Mouse (Mus musculus) macrophage (primary cell): Measurements from ENCODE around the gene Capza2. TPM values are rescaled to one million over a fixed set of nuclear protein-coding genes. Genes with fewer than 3 reads are reported as not detected.
"Not testable (repeated sequence)": the region's sequence is repeated elsewhere in the genome, so short reads cannot be mapped to it uniquely, and the experiment has no call there.

Experiments
- H3K27ac ChIP-seq: fragments of 350-480 bp; formaldehyde crosslinking; 2 replicates; pipeline ENCODE4 v1.9.0; 2021
- H3K36me3 ChIP-seq: fragments of 350-480 bp; formaldehyde crosslinking; 2 replicates; pipeline ENCODE4 v1.9.0; 2021; ENCODE audit errors: inconsistent target
- H3K4me3 ChIP-seq: fragments of 350-480 bp; formaldehyde crosslinking; 2 replicates; pipeline ENCODE4 v1.9.0; 2021; ENCODE audit errors: inconsistent target
- H3K79me2 ChIP-seq: fragments of 350-480 bp; formaldehyde crosslinking; 2 replicates; pipeline ENCODE4 v1.9.0; 2021; ENCODE audit errors: inconsistent target
- WGBS: methylation state at CpG from one replicate; pipeline ENCODE4 v1.1.7; 2026; ENCODE audit warnings: inconsistent platforms; ENCODE audit not compliant: missing documents; 5-methylcytosine and 5-hydroxymethylcytosine counted together
- polyA plus RNA-seq: library from polyadenylated mRNA; stranded (reverse); fragments of 250-400 nt; gene quantifications from 3 replicates; pipeline ENCODE4 v1.2.4, GENCODE M21; 2018; ENCODE audit warnings: inconsistent platforms

Gene Capza2
- polyA plus RNA-seq, 1 experiment from 2014 or later: 700 TPM

DNA sequence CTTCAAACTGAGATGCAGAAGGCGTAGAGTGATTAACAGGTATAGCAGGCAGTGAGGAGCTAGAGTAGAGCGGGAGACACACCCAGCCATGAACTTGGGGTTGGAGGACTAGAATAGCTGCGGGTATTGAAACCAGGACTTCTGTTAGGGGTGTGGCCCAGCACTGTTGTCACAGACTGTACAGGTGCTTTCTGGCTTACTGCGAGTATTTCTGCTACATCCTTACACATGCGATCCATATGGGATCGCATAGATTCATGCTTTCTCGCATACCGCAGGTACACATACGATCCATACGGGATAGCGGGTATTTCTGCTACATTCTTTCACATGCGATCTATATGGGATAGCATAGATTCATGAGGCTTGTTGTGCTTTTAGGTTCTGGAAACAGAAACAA is 32.3 kb downstream of the Capza2 start:
- peaks cover 14% of the 10 kb centered on the region; the same call in 1 of the 2 replicates for H3K79me2 ChIP-seq
- H3K4me3 ChIP-seq: no peak overlapping the region
- WGBS: 96% methylated on average over 12 of the region's 12 CpGs
- H3K27ac ChIP-seq: no peak overlapping the region
- H3K36me3 ChIP-seq: peaks cover 46% of the 10 kb centered on the region

DNA sequence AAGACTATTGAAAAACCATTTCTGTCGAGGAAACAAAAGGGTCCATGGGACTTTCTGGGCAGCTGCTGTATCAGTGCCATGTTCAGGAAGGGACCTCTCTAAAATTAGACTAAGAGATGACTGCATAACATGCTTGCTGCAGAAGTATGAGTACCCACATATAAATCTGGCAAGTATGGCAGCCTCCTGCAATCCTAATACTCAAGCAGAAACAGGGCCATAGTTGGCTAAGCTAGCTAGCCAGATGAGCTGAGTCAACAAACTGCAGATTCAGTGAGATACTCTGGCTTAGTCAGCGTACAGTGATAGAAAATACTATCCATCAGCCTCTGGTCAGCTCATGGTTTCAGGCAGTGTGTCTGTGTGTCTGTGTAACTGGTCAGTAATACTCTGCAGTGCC is 33.8 kb downstream of the Capza2 start:
- Histone ChIP-seq H3K27ac (no peak overlapping the region), H3K4me3 (no peak overlapping the region), H3K36me3 (peaks cover 31% of the 10 kb centered on the region), H3K79me2 (no peaks in the 10 kb centered on the region)
- 100% methylated on average over 2 of the region's 2 CpGs for WGBS

DNA sequence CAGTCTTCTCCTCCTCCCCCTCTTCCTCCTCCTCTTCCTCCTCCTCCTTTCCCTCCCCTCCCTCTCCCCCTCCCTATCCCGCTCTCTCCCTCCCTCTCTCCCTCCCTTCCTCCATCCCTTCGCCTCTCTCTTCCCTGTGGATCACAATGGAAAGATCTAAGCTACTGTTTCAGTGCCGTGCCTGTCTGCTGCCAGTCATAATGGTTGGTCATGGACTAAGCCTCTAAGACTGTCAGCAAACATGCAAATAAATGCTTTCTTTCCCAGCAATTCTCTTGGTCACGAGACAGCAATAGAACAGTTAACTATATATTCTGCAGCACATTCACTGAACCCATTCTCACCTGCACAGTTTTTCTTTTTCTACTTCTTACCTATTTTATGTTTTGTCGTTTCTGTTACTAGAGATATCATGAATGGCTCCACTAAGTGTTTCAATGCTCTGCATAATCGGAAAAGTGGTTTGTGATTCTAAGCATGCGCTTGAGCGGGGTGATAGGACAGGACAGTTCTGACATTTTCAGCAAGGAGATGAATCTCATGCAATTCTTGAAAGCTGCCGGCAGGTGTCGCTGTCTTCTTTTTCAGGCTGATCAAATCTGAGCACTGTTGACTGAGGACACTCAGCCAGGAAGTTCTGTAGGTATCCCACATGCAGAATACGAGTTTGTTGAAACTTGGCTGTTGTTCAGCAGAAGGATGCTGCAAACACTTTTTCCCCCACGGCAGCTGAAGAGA is 39.2 kb downstream of the Capza2 start:
- 25% methylated on average over 11 of the region's 12 CpGs for WGBS
- Histone ChIP-seq H3K27ac (no peak overlapping the region), H3K4me3 (no peak overlapping the region), H3K79me2 (no peaks in the 10 kb centered on the region), H3K36me3 (no peaks in the 10 kb centered on the region)

DNA sequence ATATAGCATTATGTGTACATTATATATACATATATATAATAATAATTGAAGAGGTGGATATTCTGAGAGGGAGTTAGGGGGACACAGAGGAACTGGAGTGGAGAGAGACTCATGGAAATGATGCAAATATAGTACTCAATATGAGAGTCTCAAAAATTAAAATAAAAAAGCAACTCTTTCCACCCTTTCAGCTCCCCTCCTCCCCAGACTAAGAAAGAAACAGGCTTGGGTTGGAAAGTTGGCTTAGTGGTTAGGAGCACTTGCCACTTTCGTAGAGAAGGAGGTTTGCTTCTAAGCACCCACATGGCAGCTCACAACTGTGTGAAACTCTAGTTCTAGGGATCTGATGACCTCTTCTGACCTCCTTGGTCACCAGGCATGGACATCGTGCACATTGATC is 41.0 kb downstream of the Capza2 start:
- Histone ChIP-seq H3K4me3 (no peak overlapping the region), H3K36me3 (no peaks in the 10 kb centered on the region), H3K27ac (no peak overlapping the region), H3K79me2 (no peaks in the 10 kb centered on the region)
- 96% methylated on average over 2 of the region's 2 CpGs for WGBS

DNA sequence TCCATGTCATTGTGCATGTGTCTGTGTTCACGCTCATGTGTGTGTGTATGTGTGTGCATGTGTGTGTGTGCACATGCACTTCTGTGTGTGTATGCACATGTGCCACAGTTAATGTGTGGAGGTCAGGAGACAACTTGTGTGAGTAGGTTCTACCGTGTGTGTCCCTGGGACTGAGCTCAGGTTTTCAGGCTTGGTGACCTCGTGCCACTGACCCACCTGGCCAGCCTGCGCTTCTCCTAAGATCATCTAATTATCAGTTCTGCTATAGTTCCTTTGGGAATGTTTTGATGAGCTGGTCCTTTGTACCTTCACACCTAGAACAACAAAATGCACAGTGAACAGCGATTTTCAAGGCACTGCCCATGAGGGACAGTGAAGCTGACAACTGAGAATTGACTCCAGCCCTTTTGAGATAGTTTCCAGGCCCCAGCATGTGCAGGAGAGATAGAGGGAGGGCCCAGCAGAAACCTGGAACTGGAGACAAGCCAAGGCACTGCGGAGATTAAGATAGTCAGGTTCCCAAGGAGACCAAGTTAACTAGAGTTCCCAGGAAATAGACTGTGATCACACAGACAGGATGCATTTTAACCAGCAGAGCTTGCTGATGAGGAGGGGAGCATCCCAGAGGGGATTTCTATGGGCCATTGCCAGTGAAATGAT is 44.4 kb downstream of the Capza2 start:
- 90% methylated on average over 6 of the region's 6 CpGs for WGBS
- no peak overlapping the region for H3K27ac ChIP-seq

DNA sequence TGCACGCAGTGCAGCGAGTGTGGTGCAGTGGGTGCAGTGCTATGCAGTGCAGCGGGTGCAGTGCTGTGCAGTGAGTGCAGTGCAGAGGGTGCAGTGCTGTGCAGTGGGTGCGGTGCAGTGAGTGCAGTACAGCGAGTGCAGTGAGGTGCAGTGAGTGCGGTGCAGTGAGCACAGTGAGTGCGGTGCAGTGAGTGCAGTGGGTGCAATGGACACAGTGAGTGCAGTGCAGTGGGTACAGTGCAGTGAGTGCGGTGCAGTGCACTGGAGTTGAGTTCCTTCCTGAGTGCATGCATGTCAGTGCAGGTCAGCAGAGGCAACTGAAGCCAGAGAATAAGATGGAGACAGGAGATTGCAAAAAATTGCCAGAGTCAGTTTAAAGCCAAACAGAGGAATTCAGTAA is 45.8 kb downstream of the Capza2 start:
- H3K36me3 ChIP-seq: no peaks in the 10 kb centered on the region
- 96% methylated on average over 8 of the region's 8 CpGs for WGBS

More for the DNA sequence above, 44.4 kb downstream of the Capza2 start:
- H3K4me3 ChIP-seq: no peak overlapping the region
- H3K36me3 ChIP-seq: no peaks in the 10 kb centered on the region
- H3K79me2 ChIP-seq: no peaks in the 10 kb centered on the region

DNA sequence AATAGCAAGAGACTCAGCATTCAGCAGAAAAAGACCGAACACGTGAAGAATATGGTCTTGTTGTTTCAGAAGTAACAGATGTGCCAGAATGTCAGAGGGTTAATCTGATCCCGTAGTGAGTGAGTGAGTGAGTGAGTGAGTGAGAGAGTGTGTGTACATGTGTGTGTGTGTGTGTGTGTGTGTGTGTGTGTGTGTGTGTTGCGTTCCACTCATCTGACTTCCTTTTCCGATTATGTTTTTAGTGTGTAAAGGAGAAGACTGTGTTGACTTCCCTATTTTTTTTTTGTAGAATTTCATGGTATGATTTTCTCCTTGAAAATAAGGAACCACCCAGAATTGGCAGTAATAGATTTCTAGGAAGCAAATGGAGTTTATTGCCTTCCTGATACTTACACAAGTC is 52.6 kb downstream of the Capza2 start:
- no peaks in the 10 kb centered on the region for H3K79me2 ChIP-seq
- no peak overlapping the region; the same call in 1 of the 2 replicates for H3K4me3 ChIP-seq
- no peaks in the 10 kb centered on the region for H3K36me3 ChIP-seq
- WGBS: 4% methylated on average over 5 of the region's 5 CpGs
- H3K27ac ChIP-seq: peak overlapping the region; percentile 19; the same call in 1 of the 2 replicates

More for the DNA sequence above, 45.8 kb downstream of the Capza2 start:
- Histone ChIP-seq H3K79me2 (no peaks in the 10 kb centered on the region), H3K27ac (no peak overlapping the region), H3K4me3 (no peak overlapping the region)

DNA sequence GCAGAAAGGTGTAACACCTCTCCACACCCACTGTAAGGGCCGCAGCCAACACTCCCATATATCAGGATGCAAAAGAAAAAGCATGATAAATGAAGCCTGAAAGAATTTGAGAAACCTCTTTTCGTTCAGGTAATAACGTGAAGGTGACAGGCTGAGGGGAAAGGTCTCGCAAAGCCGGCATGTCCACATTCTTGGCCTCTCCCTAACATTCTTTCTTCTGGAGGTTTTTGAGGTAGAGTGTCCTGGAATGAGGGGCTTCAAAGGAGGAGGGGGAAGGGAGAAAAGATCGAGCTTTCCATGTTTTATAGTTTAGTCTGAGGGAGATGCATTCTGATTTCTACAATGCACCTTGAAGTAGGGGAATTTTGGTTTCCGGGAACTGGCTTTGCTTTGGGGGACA is 56.6 kb downstream of the Capza2 start, which contains the start of gene St7:
St7 (plus strand) TSS at position 287 of the 400 bp plus-strand sequence.
- peak within 1 kb of the TSS; percentile 32 for H3K4me3 ChIP-seq
- 0 out of 2 replicates have a peak within 1 kb of the TSS, but pooled peaks have one; percentile 28 for H3K27ac ChIP-seq
- H3K79me2 ChIP-seq: no peaks in the 10 kb centered on the region
- no peaks in the 10 kb centered on the region for H3K36me3 ChIP-seq
- WGBS: 91% methylated on average over 7 of the region's 7 CpGs

DNA sequence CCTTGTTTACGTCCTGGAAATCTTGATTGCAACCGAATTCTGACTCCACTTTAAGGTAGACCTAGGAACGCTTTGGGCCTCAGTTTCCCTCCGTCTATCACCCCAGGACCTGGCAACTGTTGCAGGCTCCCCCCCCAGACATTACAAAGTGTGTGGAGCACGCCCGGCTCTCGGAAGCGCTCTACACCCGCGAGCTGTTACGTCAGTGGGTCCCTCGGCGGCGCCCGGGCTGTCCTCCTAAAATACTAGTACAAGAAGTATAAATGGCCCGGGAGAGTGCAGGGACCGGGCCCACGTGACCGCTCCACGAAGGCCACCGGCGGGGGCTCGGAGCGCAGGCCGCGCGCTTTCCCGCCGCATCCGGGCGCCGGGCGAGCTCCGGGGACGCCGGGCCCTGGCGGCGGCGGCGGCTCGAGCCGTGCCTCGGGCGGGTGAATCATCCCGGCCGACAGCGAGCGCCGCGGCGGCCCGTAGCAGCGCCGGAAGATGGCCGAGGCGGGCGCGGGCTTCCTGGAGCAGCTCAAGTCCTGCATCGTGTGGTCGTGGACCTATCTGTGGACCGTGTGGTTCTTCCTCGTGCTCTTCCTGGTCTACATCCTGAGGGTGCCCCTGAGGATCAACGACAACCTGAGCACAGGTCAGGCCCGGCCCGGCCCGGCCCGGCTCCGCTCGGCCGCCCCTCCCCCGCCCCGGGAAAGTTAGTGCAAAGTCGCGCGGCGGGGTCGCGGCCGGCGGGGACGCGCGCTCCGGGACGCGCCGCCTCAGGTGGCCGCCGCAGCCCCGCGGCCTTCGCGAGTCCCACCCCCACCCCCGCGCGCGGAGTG is 57.9 kb downstream of the Capza2 start:
- Histone ChIP-seq H3K36me3 (no peaks in the 10 kb centered on the region), H3K4me3 (peak overlapping the region; percentile 32), H3K79me2 (no peaks in the 10 kb centered on the region), H3K27ac (0 out of 2 replicates have a peak overlapping the region, but pooled peaks have one; percentile 28)
- under 1% methylated on average over 82 of the region's 97 CpGs for WGBS

DNA sequence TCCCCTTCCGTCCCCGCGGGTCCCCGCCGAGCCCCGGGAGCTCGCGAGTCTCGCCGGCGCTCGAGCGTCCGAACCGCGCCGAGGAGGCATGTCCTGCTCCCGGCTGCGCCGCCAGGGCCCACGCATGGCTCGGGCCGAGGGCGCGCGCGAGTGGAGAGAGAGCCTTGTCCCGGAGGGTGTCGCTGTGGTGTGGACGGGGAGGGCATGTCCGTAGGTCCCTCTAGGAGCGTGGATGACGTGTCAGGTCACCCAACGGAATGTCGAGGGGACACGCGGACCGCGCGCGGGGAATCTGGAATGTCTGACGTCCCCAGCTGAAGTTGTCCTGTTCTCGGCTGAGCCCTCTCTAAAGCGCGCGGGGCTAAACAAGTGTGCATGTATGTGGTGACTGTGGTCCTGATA is 58.5 kb downstream of the Capza2 start:
- under 1% methylated on average over 46 of the region's 46 CpGs for WGBS
- H3K4me3 ChIP-seq: peak overlapping the region; percentile 38
- no peaks in the 10 kb centered on the region for H3K79me2 ChIP-seq
- H3K36me3 ChIP-seq: no peaks in the 10 kb centered on the region
- 0 out of 2 replicates have a peak overlapping the region, but pooled peaks have one; percentile 7 for H3K27ac ChIP-seq

DNA sequence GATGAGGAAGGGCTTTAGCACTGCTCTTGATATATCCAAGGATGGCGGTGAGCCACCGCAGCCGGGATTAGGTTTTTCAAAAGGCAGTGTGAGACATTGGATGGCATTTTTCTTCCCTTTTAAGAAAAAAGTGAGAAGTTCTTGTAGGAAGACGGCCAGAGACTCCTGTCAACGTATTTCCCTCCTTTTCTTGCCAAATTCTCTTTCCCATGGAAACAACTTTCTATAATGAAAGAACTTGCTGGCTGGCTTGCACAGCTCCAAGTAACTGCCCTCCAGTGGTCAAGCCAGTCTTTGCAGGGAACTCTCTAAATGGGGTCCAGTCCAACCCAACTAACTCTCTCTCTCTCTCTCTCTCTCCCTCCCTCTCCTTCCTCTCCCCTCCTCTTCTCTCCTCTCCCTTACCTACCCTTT is 60.3 kb downstream of the Capza2 start:
- Histone ChIP-seq H3K4me3 (no peak overlapping the region), H3K79me2 (no peaks in the 10 kb centered on the region), H3K27ac (no peak overlapping the region), H3K36me3 (no peaks in the 10 kb centered on the region)
- 61% methylated on average over 5 of the region's 5 CpGs for WGBS

DNA sequence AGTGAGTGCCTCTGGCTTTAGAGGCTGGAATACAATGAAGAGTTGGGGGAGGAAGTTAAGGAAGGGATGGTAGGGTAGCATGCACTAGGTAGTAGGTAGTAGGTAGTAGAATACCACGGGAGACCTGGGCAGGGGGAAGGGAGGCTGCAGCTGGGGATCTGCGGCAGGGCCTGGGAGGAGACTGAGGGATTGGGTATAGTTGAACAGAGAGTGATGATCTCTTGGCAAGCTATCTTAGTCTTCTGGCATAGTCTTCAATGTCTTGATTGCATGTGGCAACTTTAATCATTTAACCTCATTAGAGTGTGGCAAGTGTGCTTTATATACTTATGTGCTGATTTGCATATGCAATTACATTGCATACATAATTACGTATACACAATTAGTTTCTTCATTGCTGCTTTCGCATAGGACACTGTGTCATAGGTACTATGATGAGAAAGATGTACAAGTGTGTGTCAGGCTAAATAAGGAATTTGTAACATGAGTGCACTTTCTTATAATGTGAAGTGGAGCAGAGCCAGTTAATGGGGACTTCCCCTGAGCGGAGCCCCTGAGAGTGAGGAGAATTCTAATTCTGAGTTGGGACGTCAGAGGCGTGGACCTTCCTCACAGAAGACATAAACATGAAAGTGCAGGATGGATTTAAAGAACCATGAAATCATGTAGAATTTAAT is 65.0 kb downstream of the Capza2 start:
- Histone ChIP-seq H3K79me2 (no peaks in the 10 kb centered on the region), H3K4me3 (no peak overlapping the region), H3K36me3 (no peaks in the 10 kb centered on the region), H3K27ac (no peak overlapping the region)
- WGBS: 95% methylated on average over 7 of the region's 7 CpGs

DNA sequence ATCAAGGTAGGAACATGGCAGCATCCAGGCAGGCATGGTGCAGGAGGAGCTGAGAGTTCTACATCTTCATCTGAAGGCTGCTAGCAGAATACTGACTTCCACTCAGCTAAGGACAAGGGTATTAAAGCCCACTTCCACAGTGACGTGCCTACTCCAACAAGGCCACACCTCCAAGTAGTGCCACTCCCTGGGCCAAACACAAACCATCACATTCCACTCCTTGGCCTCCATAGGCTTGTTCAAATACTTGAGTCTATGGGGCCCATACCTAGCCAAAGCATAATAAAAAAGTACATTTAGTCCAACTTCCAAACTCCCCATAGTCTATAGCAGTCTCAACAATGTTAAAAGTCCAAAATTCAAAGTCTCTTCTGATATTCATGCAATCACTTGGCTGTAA is 68.0 kb downstream of the Capza2 start:
- H3K27ac ChIP-seq, H3K36me3 ChIP-seq, H3K4me3 ChIP-seq, H3K79me2 ChIP-seq: not testable (repeated sequence)
- 100% methylated on average over 1 of the region's 1 CpGs for WGBS

DNA sequence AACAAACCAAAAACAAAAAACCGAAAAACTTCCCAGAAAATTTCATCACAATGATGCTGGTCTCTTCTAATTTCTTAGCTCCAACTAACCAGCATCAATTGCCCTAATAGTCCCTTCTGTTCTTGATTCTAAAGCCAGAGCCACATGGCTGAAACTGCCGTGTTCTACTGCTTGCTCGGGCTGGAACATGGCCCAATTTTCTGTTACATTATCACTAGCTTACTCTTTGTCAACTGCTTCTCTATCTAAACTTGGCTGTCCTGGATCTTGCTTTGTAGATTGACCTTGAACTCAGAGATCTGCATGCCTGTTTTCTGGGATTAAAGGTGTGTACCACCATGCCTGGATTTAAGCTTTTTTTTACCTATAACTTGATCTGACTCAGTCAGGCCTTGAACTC is 69.9 kb downstream of the Capza2 start:
- WGBS: 97% methylated on average over 3 of the region's 3 CpGs
- no peak overlapping the region for H3K4me3 ChIP-seq
- H3K27ac ChIP-seq: no peak overlapping the region
- H3K79me2 ChIP-seq: no peaks in the 10 kb centered on the region
- no peaks in the 10 kb centered on the region for H3K36me3 ChIP-seq
